Mouse (Mus musculus) liver, embryonic 13.5 days (tissue): ENCODE data around the gene Ttll6. TPM values are rescaled to one million over a fixed set of nuclear protein-coding genes. Genes with fewer than 3 reads are reported as not detected.

ENCODE experiments used
- ATAC-seq: fragments of 200-750 bp; cut with Nextera tagmentation; 2 replicates; pipeline ENCODE4 v1.8.0; 2017; ENCODE audit warnings: low read depth, mild to moderate bottlenecking, moderate number of reproducible peaks, moderate library complexity
- DNase-seq: peaks from one replicate; pipeline ENCODE4 v3.0.0; 2022
- H3K27ac ChIP-seq: fragments of 300-500 bp; sonication (generic); 2 replicates; pipeline ENCODE4 v1.5.1; 2015; ENCODE audit warnings: moderate library complexity, mild to moderate bottlenecking, inconsistent platforms
- H3K27me3 ChIP-seq: fragments of 300-500 bp; sonication (generic); 2 replicates; pipeline ENCODE4 v1.6.1; 2015; ENCODE audit warnings: mild to moderate bottlenecking, inconsistent platforms
- H3K36me3 ChIP-seq: fragments of 300-500 bp; sonication (generic); 2 replicates; pipeline ENCODE4 v1.6.1; 2015; ENCODE audit warnings: mild to moderate bottlenecking, inconsistent platforms
- H3K4me1 ChIP-seq: fragments of 300-500 bp; sonication (generic); replicated peaks from 2 replicates; pipeline ENCODE4 v1.6.1; 2015; ENCODE audit warnings: inconsistent platforms
- H3K4me2 ChIP-seq: fragments of 300-500 bp; sonication (generic); 2 replicates; pipeline ENCODE4 v1.6.1; 2015; ENCODE audit warnings: inconsistent platforms, mild to moderate bottlenecking, moderate library complexity
- H3K4me3 ChIP-seq: fragments of 300-500 bp; sonication (generic); replicated peaks from 2 replicates; pipeline ENCODE4 v1.5.1; 2015; ENCODE audit warnings: mild to moderate bottlenecking, inconsistent platforms
- H3K9ac ChIP-seq: fragments of 300-500 bp; sonication (generic); 2 replicates; pipeline ENCODE4 v1.6.1; 2015; ENCODE audit warnings: mild to moderate bottlenecking, inconsistent platforms
- H3K9me3 ChIP-seq: fragments of 300-500 bp; sonication (generic); replicated peaks from 2 replicates; pipeline ENCODE4 v1.6.1; 2016; ENCODE audit warnings: inconsistent platforms
- WGBS: fragments of 180-500 bp; shearing (Covaris S2); methylation state at CpG from one replicate; pipeline ENCODE4 v1.1.7; 2015; ENCODE audit not compliant: insufficient replicate concordance; 5-methylcytosine and 5-hydroxymethylcytosine counted together
- polyA plus RNA-seq: library from polyadenylated mRNA; unstranded; fragments of >200 nt; fragmentation: Nextera tagmentation; extraction: Ambion mirVana; gene quantifications from 2 replicates; pipeline ENCODE4 v1.2.1, GENCODE M21; 2015

The Ttll6 gene
- polyA plus RNA-seq, 1 experiment from 2014 or later, result not detected

- H3K9me3 ChIP-seq, result no peaks in the 10 kb centered on the region
- H3K27ac ChIP-seq, result no peak overlapping the region
- 33% methylated on average over 9 of the region's 9 CpGs for WGBS
- peaks cover 86% of the 10 kb centered on the region for H3K27me3 ChIP-seq
- no peak overlapping the region for H3K9ac ChIP-seq
- no peak overlapping the region for H3K4me2 ChIP-seq
- DNase-seq (no peak), ATAC-seq (no peak)
- no peaks in the 10 kb centered on the region for H3K36me3 ChIP-seq
- H3K4me3 ChIP-seq, result no peak overlapping the region
- H3K4me1 ChIP-seq, result no peaks in the 10 kb centered on the region
These were observed 34.5 kb downstream of the Ttll6 start for GRCm38 (mm10) chr11:96168125-96168524.

DNA sequence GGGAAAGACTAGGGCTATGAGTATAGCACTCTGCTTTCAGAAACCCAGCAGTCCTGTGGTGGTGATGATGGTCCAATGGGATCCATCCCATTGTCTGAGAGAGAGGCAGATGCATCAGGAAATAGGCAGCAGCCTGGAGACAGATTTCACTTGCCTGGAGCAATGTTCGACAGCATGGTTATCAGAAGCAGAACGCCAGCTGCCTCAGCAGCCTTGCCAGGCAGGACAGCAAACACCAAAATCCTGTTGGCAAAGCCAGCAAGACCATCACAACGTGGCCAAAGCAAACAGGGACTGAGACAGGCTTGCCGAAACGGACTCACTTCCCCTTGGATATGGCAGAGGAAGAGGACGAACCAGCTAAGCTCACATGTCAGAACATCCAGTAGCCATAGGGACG, 35.4 kb downstream of the Ttll6 start:
- no peaks in the 10 kb centered on the region for H3K4me1 ChIP-seq
- 13% methylated on average over 7 of the region's 7 CpGs for WGBS
- H3K27me3 ChIP-seq, result peaks cover 95% of the 10 kb centered on the region
- no peaks in the 10 kb centered on the region for H3K9me3 ChIP-seq
- H3K4me3 ChIP-seq, result no peak overlapping the region
- H3K27ac ChIP-seq, result no peak overlapping the region
- no peak overlapping the region for H3K4me2 ChIP-seq
- no peaks in the 10 kb centered on the region for H3K36me3 ChIP-seq
- no peak overlapping the region for H3K9ac ChIP-seq
- ATAC-seq (no peak), DNase-seq (no peak)

DNA sequence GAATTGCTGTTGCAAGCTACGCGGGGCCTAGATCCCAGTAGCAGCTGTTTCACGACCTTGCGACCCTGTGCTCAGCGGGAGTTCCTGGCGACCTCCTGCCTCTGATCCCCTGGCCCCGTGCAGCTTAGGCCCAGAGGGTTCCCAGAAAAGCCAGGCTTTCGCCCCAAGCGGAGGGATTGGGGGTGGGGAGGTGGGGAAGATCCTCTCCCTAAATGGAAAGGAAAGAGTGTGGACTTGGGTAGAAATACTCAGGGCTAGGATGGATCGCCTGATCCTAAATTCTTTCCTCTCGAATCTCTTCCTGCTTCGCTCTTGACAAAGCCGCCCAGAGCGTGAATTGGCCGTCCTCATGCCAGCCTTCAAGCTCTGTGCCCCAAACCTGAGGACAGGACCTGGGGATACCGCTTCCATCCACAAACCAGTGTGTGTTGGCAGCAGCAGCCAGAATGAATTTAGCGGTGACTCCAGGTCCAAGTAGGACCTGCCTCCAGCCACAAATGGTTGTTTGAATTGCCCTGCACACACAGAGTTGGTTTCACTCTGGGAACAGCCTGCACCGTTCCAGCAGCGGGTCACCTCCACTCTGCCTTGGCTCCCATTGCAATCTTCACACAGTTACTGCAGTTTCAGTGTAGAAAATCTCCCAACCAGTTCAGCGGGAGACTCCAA, 37.3 kb downstream of the Ttll6 start:
- peaks cover 100% of the 10 kb centered on the region for H3K27me3 ChIP-seq
- H3K4me1 ChIP-seq, result no peaks in the 10 kb centered on the region
- no peak overlapping the region for H3K4me3 ChIP-seq
- no peaks in the 10 kb centered on the region for H3K9me3 ChIP-seq
- no peak for DNase-seq
- H3K27ac ChIP-seq, result no peak overlapping the region
- WGBS, result 5% methylated on average over 20 of the region's 20 CpGs
- no peak overlapping the region for H3K9ac ChIP-seq
- no peak overlapping the region for H3K4me2 ChIP-seq
- ATAC-seq, result no peak
- H3K36me3 ChIP-seq, result no peaks in the 10 kb centered on the region

DNA sequence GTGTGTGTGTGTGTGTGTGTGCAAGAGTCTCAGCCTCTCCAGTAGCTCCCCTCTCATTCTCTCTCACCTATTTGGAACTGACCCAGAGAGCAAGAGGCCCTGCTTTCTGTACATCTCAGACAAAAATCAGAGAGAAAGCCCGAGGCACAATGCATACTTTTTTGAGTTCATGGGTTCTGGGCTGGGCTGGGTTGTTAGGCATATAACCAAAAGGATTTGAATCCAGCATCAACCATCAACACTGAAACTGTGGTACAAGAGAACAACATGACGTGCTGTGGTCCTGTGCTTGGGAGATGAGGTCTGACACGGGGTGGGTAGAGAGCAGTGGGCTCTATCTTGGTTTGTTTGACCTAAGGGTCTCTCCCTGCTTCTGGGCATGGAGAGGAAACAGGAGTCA, 38.0 kb downstream of the Ttll6 start:
- 2% methylated on average over 3 of the region's 3 CpGs for WGBS
- H3K4me1 ChIP-seq, result no peaks in the 10 kb centered on the region
- H3K36me3 ChIP-seq, result no peaks in the 10 kb centered on the region
- H3K27ac ChIP-seq, result no peak overlapping the region
- H3K9ac ChIP-seq, result no peak overlapping the region
- ATAC-seq, result no peak
- peaks cover 100% of the 10 kb centered on the region for H3K27me3 ChIP-seq
- H3K4me2 ChIP-seq, result no peak overlapping the region
- no peak overlapping the region for H3K4me3 ChIP-seq
- no peak for DNase-seq
- no peaks in the 10 kb centered on the region for H3K9me3 ChIP-seq

DNA sequence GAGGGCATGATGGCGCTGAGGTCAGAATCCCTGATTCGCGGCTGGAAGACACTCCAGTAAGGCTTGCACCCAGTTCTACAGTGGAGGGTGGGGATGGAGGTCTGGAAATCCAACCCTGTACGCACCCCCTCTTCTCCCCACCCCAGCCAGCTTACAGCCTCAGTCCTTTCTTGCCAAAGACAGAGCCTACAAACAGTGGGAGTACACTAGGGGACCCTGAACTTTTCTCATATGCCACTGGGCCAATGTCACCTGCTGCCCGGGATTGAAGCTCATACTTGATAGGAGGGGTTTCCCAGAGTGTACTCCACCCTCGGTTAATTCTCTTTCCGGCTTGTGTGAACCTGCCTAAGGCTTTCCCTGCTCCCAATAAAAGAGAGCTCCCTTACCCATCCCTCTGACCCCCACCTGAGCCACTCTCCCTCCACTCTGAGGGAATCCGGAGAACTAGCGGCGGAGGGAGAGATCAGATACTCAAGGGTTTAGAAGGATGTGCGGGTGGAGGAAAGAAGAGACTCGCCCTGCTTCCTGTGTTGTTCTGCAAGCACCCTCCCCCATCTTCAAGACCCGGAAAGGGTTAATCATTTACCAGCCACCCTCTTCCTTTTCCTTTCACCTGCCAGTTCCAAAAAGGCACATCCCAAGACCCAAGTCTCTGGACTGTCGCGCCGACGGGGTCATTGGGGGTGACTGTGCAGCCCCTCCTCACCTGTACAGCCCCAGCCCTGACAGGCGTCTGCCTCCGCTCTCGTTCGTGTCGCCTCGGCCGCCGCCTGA, 39.1 kb downstream of the Ttll6 start:
- ATAC-seq, result no peak
- Histone ChIP-seq H3K4me3 (no peak overlapping the region), H3K27ac (no peak overlapping the region), H3K27me3 (peaks cover 100% of the 10 kb centered on the region), H3K36me3 (no peaks in the 10 kb centered on the region), H3K9ac (no peak overlapping the region), H3K4me2 (no peak overlapping the region), H3K9me3 (no peaks in the 10 kb centered on the region), H3K4me1 (no peaks in the 10 kb centered on the region)
- DNase-seq, result no peak
- WGBS, result 2% methylated on average over 25 of the region's 25 CpGs

GRCm38 (mm10) chr11:96173288-96173840, 39.8 kb downstream of the Ttll6 start:
- no peak overlapping the region for H3K4me2 ChIP-seq
- 2% methylated on average over 16 of the region's 16 CpGs for WGBS
- no peaks in the 10 kb centered on the region for H3K36me3 ChIP-seq
- H3K4me3 ChIP-seq, result no peak overlapping the region
- H3K9ac ChIP-seq, result no peak overlapping the region
- H3K27me3 ChIP-seq, result peaks cover 100% of the 10 kb centered on the region
- no peaks in the 10 kb centered on the region for H3K9me3 ChIP-seq
- no peaks in the 10 kb centered on the region for H3K4me1 ChIP-seq
- ATAC-seq (no peak), DNase-seq (no peak)
- H3K27ac ChIP-seq, result no peak overlapping the region

- no peak overlapping the region for H3K9ac ChIP-seq
- H3K4me3 ChIP-seq, result no peak overlapping the region
- H3K27ac ChIP-seq, result no peak overlapping the region
- peaks cover 100% of the 10 kb centered on the region for H3K27me3 ChIP-seq
- ATAC-seq (no peak), DNase-seq (no peak)
- H3K9me3 ChIP-seq, result no peaks in the 10 kb centered on the region
- 3% methylated on average over 6 of the region's 6 CpGs for WGBS
- no peak overlapping the region for H3K4me2 ChIP-seq
- H3K4me1 ChIP-seq, result no peaks in the 10 kb centered on the region
- no peaks in the 10 kb centered on the region for H3K36me3 ChIP-seq
These were observed 41.3 kb downstream of the Ttll6 start for GRCm38 (mm10) chr11:96174881-96175280.

DNA sequence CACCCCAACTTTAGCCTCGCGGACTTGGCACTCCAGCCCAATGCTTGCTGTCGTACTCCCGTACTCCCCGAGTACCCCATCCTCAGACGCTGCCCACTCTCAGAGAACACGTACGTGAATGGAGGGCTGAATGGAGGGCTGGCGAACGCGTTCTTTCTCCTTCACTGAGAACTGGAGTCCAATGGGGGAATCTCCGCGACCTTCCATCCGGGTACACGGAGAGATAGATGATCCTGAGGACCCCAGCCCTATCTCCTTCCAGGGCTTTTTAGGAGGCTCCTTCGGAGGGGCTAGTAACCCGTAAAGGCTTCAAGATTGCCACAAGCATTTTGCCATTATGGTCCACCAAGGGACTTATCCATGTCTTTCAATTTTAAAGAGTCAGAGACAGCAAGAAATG, 41.9 kb downstream of the Ttll6 start:
- Histone ChIP-seq H3K27ac (no peak overlapping the region), H3K4me1 (no peaks in the 10 kb centered on the region), H3K9me3 (no peaks in the 10 kb centered on the region), H3K4me3 (no peak overlapping the region), H3K27me3 (peaks cover 100% of the 10 kb centered on the region), H3K36me3 (no peaks in the 10 kb centered on the region), H3K9ac (no peak overlapping the region), H3K4me2 (no peak overlapping the region)
- DNase-seq (no peak), ATAC-seq (no peak)
- WGBS, result 5% methylated on average over 17 of the region's 17 CpGs

DNA sequence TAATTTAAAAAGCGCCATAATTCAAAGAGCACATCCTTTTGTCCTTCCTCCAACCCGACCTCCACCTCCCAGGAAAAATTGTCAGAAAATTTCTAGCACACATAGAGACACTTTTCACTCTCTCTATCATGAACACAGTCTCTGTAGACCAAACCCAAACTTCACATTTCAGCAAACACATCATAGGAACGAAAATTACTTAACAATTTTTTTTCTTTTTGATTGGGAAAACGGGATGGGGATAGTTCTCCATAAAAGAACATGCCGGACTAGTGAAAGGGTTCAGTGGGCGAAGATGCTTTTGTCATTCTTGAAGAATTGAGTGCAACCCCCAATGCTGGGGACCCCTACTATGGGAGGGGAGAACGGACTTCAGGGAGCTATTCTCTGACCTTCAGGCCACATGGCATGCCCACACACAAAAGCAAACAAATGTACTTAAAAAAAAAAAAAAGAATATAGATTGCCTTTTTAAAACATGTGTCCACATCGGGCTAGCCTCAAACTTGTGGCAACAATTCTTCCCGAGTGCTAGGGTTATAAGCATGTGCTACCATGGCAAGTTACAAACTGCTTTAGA, 42.5 kb downstream of the Ttll6 start:
- no peaks in the 10 kb centered on the region for H3K36me3 ChIP-seq
- H3K4me1 ChIP-seq, result no peaks in the 10 kb centered on the region
- no peaks in the 10 kb centered on the region for H3K9me3 ChIP-seq
- H3K27ac ChIP-seq, result no peak overlapping the region
- H3K9ac ChIP-seq, result no peak overlapping the region
- H3K4me2 ChIP-seq, result no peak overlapping the region
- DNase-seq (no peak), ATAC-seq (no peak)
- H3K27me3 ChIP-seq, result peaks cover 100% of the 10 kb centered on the region
- 3% methylated on average over 9 of the region's 9 CpGs for WGBS
- no peak overlapping the region for H3K4me3 ChIP-seq

- Histone ChIP-seq H3K4me1 (no peaks in the 10 kb centered on the region), H3K27ac (no peak overlapping the region), H3K4me3 (no peak overlapping the region), H3K9me3 (no peaks in the 10 kb centered on the region), H3K4me2 (no peak overlapping the region), H3K27me3 (peaks cover 100% of the 10 kb centered on the region), H3K9ac (no peak overlapping the region), H3K36me3 (no peaks in the 10 kb centered on the region)
- 1% methylated on average over 10 of the region's 10 CpGs for WGBS
- ATAC-seq, result no peak
- DNase-seq, result no peak
These were observed 43.3 kb downstream of the Ttll6 start for GRCm38 (mm10) chr11:96176841-96177240.

DNA sequence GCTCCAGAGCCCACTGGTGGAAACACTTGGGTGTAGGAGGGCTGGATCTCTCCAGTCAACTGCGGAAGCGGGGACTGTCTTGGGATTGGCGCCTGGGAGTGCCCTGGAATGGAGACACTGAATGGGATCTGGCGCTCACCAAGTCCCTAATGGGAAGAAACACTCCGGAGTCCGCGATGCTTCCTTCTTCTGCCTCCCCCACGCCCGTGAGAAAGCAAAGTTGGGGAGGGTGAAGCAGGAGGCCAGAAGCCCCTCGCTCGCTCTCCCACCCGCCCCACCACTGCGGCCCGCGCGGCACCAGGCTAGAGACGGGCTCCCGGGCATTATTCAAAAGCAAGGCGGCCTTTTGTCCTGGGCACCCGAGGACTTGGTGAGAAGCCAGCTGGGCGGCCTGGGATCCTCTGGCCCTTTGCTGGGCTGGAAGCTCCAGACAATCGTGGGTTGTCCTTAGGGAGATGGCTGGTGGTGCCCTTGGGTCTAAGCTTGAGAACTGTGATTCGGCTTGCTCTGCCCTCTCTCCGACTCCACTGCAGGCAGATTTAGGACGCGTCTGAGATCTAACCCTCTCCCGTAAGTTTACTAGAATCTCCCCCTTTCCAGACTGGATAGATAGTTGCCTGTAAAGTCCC, 44.1 kb downstream of the Ttll6 start:
- Histone ChIP-seq H3K9me3 (no peaks in the 10 kb centered on the region), H3K4me1 (no peaks in the 10 kb centered on the region), H3K27ac (no peak overlapping the region), H3K27me3 (peaks cover 100% of the 10 kb centered on the region), H3K9ac (no peak overlapping the region), H3K4me2 (no peak overlapping the region), H3K36me3 (no peaks in the 10 kb centered on the region), H3K4me3 (no peak overlapping the region)
- 2% methylated on average over 27 of the region's 27 CpGs for WGBS
- ATAC-seq (no peak), DNase-seq (no peak)
